23 mouse cellular contexts compared by ENCODE assay signal in the genomic region with DNA sequence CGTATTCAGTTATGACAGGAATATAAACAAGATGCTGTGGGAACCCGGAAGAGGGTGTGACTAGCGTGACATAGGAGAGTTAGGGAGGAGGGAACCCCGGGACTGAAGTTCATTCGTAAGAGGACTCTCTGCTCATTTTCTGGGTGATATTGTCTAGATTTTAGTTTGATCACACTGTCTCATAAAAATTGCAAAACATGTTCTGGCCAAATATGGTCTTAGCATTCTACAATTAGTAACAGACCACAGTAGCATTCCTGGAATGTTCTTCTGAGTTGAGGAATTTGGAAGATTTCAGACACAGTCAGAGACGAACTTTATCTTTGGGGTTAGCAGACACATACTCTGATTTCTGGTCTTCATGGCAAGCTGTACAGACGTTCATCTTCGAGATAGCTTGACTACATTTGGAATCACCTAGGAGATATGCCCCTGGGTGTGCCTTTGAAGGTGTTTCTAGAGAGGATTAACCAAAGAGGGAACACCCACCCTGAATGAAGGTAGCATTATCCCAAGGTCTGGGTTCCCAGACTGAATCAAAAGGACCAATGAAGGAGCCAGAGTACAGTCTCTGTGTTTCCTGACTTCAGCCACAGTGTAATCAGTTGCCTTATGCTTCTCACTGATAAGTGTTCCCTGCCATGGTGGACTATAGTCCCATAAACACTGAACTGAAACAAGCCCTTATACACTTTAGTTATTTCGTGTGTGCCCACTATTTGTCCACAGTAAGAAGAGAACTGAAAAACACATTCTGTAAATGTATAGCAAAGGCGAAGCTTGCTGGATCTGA.
DNase-seq lines count a peak whose midpoint lies in the region; ATAC-seq and TF ChIP-seq lines count a peak whose summit lies in the region.
"Had no signal": no experiment of that assay in that cellular context is flagged by ENCODE, and none has a peak within 500 bp of the region (broad histone marks: within the 10 kb centered on the region; RNA-seq: fewer than 3 reads in every experiment).

No protein-coding gene starts in this region.

- H3K36me3 ChIP-seq in liver, embryonic 12.5 days, result no peaks in the 10 kb centered on the region
- H3K36me3 ChIP-seq: embryonic facial prominence, embryonic 10.5 days; forebrain, embryonic 10.5 days; hindbrain, embryonic 10.5 days; intestine, embryonic 15.5 days; lung, embryonic 15.5 days; midbrain, embryonic 13.5 days; neural tube, embryonic 12.5 days had no signal

- no peak overlapping the region for H3K4me2 ChIP-seq in liver, embryonic 12.5 days
- H3K4me2 ChIP-seq: heart, embryonic 11.5 days; intestine, embryonic 15.5 days; lung, embryonic 15.5 days; midbrain, embryonic 13.5 days; neural tube, embryonic 12.5 days had no signal

- no peak overlapping the region for H3K4me3 ChIP-seq in liver, embryonic 12.5 days
- H3K4me3 ChIP-seq in embryonic fibroblast, embryonic 13.5 days (ENCODE audit: insufficient read depth, low read length), result no peak overlapping the region
- H3K4me3 ChIP-seq: embryonic facial prominence, embryonic 10.5 days; forebrain, embryonic 10.5 days; hindbrain, embryonic 10.5 days; intestine, embryonic 15.5 days; left cerebral cortex, adult 2 months; lung, embryonic 15.5 days; midbrain, embryonic 13.5 days; neural tube, embryonic 12.5 days had no signal

- H3K9me3 ChIP-seq in liver, embryonic 12.5 days (replicated peaks), result no peaks in the 10 kb centered on the region
- H3K9me3 ChIP-seq: embryonic facial prominence, embryonic 10.5 days; forebrain, embryonic 10.5 days; hindbrain, embryonic 10.5 days; intestine, embryonic 15.5 days; lung, embryonic 15.5 days; midbrain, embryonic 13.5 days; neural tube, embryonic 12.5 days had no signal

- 0 out of 2 replicates have a peak, but pooled peaks have one; percentile 57 for ATAC-seq in liver, embryonic 12.5 days
- no peak for ATAC-seq in CD4-positive, CD25-positive, alpha-beta regulatory T cell, adult 4 months
- ATAC-seq: hindbrain, embryonic 16.5 days; intestine, embryonic 15.5 days; midbrain, embryonic 13.5 days had no signal

- peak; percentile 43 for DNase-seq in heart, adult 11 months
- DNase-seq in heart, adult 18-20 months, result no peak
- DNase-seq in liver (no peak), 3T3-L1 (ENCODE audit: low read depth, low spot score) (peak; percentile 84)
- DNase-seq in right cerebral cortex, postnatal 25 days, result no peak
- DNase-seq: adrenal gland, adult 2 months; cerebellum, adult 11 months; cerebellum, adult 9-11 months; right cerebral cortex, postnatal 14 days; spleen, adult 18-20 months had no signal

- no peak for TF ChIP-seq CTCF in embryonic fibroblast, embryonic 13.5 days (IDR thresholded peaks at IDR 0.05; ENCODE audit: borderline replicate concordance, insufficient read depth, low read length)

- H3K9ac ChIP-seq in liver, embryonic 12.5 days, result no peak overlapping the region
- H3K9ac ChIP-seq: intestine, embryonic 15.5 days; lung, embryonic 15.5 days; midbrain, embryonic 13.5 days; neural tube, embryonic 12.5 days had no signal

- no peak overlapping the region for H3K27ac ChIP-seq in liver, embryonic 12.5 days
- H3K27ac ChIP-seq in embryonic fibroblast, embryonic 13.5 days (ENCODE audit: insufficient read depth, low read length), result peak overlapping the region; percentile 100
- H3K27ac ChIP-seq: embryonic facial prominence, embryonic 10.5 days; forebrain, embryonic 10.5 days; hindbrain, embryonic 10.5 days; intestine, embryonic 15.5 days; left cerebral cortex, adult 2 months; lung, embryonic 15.5 days; midbrain, embryonic 13.5 days; neural tube, embryonic 12.5 days had no signal

- TF ChIP-seq POLR2A in embryonic fibroblast, embryonic 13.5 days (IDR thresholded peaks at IDR 0.05; ENCODE audit: low read depth, low read length), result no peak

- peaks cover 11% of the 10 kb centered on the region; the same call in 1 of the 2 replicates for H3K27me3 ChIP-seq in liver, embryonic 12.5 days (replicated peaks)
- H3K27me3 ChIP-seq: intestine, embryonic 15.5 days; midbrain, embryonic 13.5 days; neural tube, embryonic 12.5 days had no signal

- H3K4me1 ChIP-seq in liver, embryonic 12.5 days, result peaks cover 20% of the 10 kb centered on the region
- peaks cover 15% of the 10 kb centered on the region for H3K4me1 ChIP-seq in embryonic fibroblast, embryonic 13.5 days (ENCODE audit: control insufficient read depth, insufficient read depth, low read length)
- H3K4me1 ChIP-seq: midbrain, embryonic 13.5 days had no signal

- WGBS in liver, embryonic 12.5 days (ENCODE audit: insufficient replicate concordance), result 58% methylated on average over 10 of the region's 10 CpGs

Comparison
In these comparisons a context has a peak if more than half of its experiments do, and no peak if none do; other contexts are left out.
1. DNase-seq: peak in heart, adult 11 months (single experiment) and 3T3-L1 (single experiment); none in heart, adult 18-20 months (0 of 2), liver (single experiment) and right cerebral cortex, postnatal 25 days (single experiment).